Mouse (Mus musculus) 3T3-L1 (cell line): ENCODE results near the gene Sned1.
A peak's percentile ranks its signal among the peaks of the same experiment; 100 is the strongest.

Experiments used
- DNase-seq: peaks from one replicate; pipeline ENCODE4 v3.0.0-alpha.2; 2015; ENCODE audit warnings: low read depth, low spot score

Gene Sned1

DNA sequence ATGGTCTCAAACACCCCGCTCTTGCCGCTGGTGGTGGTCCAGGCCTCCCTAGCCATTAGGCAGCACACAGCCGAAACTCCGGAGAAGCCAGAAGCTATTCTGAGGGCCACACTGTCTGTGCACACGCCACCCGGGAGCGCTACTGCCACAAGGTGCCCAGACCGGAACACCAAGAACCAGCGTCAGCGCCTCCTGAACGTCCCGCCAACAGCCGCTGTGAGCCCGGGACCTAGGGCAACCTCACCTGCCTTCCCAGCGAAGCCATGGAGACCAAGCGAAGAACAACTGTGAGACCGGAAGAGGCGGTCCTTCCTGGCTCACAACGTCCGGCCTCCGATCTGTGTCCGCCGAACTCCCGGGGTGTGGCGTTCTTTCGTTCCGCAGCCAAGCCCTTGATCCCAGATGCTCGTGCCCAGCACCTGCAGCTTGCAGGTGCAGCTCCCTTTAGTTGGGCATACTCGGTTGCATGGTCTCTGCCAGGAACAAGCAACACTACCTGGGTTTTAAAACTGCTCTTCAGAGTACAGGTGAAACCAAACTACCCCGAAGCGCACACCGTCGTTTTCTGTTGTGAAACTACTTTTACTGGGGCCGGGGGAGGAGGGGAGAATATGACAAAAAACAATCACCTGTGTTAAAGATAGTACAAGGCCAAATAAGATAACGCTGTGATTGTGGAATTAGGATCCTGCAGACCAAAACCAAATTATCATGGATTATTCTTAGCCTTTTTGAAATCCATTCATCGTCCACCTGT is 70.1 kb downstream of the Sned1 start, which contains the start of gene Mterf4:
Gene Mterf4 (minus strand): TSS at position 335 of the 757 bp plus-strand sequence.
- peak; percentile 90 for DNase-seq

DNA sequence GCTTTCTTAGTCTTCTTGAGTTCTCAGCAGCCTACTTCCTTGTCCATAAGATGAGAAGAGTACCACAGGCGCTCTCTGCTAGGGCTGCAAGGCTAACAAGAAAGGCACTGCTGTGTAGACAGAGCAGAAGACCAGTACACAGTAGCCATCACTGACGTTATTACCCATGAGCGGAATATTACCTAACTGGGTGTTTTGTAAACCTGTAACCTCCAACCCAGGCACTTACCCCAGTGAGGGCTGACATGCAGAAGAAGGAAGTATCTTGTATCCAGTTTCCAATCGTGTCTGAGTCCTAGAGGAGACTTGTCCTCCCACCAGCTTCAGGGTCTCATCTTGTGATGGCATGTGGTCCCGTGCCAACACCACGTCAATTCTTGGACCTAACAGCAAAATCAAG is 88.3 kb downstream of the Sned1 start:
- DNase-seq: no peak

- peak; percentile 96 for DNase-seq
These were observed 90.8 kb downstream of the Sned1 start for GRCm38 (mm10) chr1:93326446-93326845.

GRCm38 (mm10) chr1:93334621-93335020 is 99.0 kb downstream of the Sned1 start:
- peak; percentile 77 for DNase-seq

DNA sequence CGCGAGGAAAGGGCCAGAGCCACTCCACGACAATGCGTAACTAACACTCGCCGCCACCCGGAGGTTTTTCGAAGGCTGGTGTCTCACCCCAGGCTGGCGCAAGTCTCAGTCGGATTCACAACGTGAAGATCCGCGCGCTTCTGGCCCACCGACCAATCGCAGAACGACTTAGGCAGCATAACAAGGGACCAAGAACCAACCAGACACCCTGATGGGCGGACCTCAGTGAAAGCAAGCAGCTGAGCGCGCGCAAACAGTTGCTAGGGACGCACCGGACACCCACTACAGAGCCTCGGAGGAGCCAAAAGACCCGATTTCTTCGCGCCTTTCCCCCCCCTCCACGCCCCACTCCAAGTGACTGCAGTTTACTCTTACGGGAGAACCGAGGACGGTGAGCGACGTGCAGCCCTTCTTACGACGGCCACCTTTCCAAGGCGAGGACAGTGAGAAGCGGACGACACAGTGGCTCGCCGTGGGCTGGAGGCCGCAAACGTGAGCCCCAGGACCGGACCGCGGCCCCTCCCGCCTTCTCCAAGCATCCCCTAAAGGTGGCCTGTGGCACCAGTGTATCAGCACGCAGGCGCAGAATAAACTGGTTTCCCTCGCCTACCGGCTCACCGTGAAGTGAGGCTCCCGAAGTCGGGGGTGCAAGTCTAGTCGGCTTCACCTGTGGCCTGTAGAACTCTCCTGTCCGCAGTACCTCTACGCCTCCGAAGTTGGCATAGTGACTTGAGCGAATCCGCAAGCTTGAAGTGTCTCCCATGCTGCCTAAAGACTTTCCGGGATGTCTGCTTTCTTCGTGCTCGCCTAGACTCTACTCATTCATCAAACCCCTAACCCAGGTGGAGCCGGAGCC is 107.2 kb downstream of the Sned1 start, which contains the start of the genes Ppp1r7 and Pask:
Gene Ppp1r7 (plus strand): TSS at position 207 of the 856 bp plus-strand sequence.
Gene Pask (minus strand): TSS at position 835 of the 856 bp plus-strand sequence.
- peak; percentile 99 for DNase-seq

- peak; percentile 99 for DNase-seq
These were observed 107.9 kb downstream of the Sned1 start for GRCm38 (mm10) chr1:93343504-93344047.

- DNase-seq: no peak
These were observed 111.5 kb downstream of the Sned1 start for GRCm38 (mm10) chr1:93347176-93347575.

DNA sequence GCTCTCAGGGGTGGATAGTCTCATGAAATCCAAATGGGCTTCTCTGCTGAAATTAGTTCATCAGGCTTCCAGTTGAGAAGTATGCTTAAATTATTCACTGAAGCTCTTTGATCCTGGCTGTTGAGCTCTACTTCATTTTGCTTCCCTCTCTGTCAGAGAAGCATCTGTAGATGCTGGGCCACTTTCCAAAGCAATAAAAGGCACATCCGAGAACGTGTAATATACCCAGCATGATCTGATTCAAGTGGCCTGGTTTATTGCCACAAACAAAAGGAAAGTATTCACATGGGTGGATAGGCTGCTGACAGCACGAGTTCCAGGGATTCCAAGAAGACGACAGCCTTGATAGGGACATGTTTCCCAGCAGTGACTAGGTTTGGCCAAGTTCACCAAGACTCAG is 114.1 kb downstream of the Sned1 start:
- no peak for DNase-seq
